Mouse (Mus musculus) erythroblast, adult 5-6 weeks (primary cell): ENCODE measurements at regions not wholly inside any gene's neighbourhood (a gene's known extent, or its start where the extent isn't known, plus 50 kb on each side); places are given as distances from the start of the nearest gene placed in this dataset.

ENCODE experiments used
- ATAC-seq: replicated peaks from 2 replicates; pipeline ENCODE4 v1.8.0; 2016; ENCODE audit warnings: moderate number of reproducible peaks, mild to moderate bottlenecking, moderate TSS enrichment, inconsistent platforms; ENCODE audit not compliant: poor library complexity, low FRiP score, severe bottlenecking

GRCm38 (mm10) chr7:110715110-110715509, 52.9 kb upstream of the Ampd3 start:
- peak; percentile 72 for ATAC-seq

GRCm38 (mm10) chr7:110715545-110715944, 52.5 kb upstream of the Ampd3 start:
- ATAC-seq, result 0 out of 2 replicates have a peak, but pooled peaks have one; percentile 32

- no peak for ATAC-seq
Observed at GRCm38 (mm10) chr7:110717104-110717503, 50.9 kb upstream of the Ampd3 start.
